Mouse (Mus musculus) megakaryocyte, embryonic 14.5 days (primary cell): ENCODE results near the gene Tenm3.

Source experiments
- FLI1 ChIP-seq: IDR thresholded peaks from 2 replicates; pipeline ENCODE4 v1.6.1; 2012; ENCODE audit warnings: low read length, inconsistent platforms, mixed read lengths
- GATA1 ChIP-seq: IDR thresholded peaks from 3 replicates; pipeline ENCODE4 v1.6.1; 2012; ENCODE audit warnings: mixed read lengths, low read length, inconsistent platforms, borderline replicate concordance

GRCm38 (mm10) chr8:48445690-48446089 lies 398.1 kb downstream of the Tenm3 start:
- no peak for TF ChIP-seq GATA1
- TF ChIP-seq FLI1 = no peak
